Mouse (Mus musculus) granulocyte monocyte progenitor cell, adult 5-6 weeks (primary cell): ENCODE results near the gene Pank2. TPM values are rescaled to one million over a fixed set of nuclear protein-coding genes. Genes with fewer than 3 reads are reported as not detected.
"Not testable (repeated sequence)": the region's sequence is repeated elsewhere in the genome, so short reads cannot be mapped to it uniquely, and the experiment has no call there.

ENCODE experiments used
- ATAC-seq: replicated peaks from 2 replicates; pipeline ENCODE4 v1.8.0; 2016; ENCODE audit warnings: mild to moderate bottlenecking, moderate TSS enrichment, inconsistent platforms; ENCODE audit not compliant: poor library complexity, severe bottlenecking
- total RNA-seq, 2 experiments: library from RNA; stranded (forward) in 1 of 2; stranded (reverse) in 1 of 2; fragments of 200-712, 200-1000 nt in 1 of 2; fragments of >200 nt in 1 of 2; fragmentation: Nextera tagmentation in 1 of 2; gene quantifications; 2 replicates each; pipeline ENCODE4 v1.2.3; 2014 to 2017

Gene Pank2
- total RNA-seq (2014; fragmentation: Nextera tagmentation), result 34.6 and 48.4 TPM in 2 replicates
- 39.3 and 41.8 TPM in 2 replicates for total RNA-seq (2017)

- peak; percentile 92 for ATAC-seq
These were observed at the start of gene Pank2 for GRCm38 (mm10) chr2:131262213-131262672. Pank2 (plus strand) TSS chr2:131262495.

DNA sequence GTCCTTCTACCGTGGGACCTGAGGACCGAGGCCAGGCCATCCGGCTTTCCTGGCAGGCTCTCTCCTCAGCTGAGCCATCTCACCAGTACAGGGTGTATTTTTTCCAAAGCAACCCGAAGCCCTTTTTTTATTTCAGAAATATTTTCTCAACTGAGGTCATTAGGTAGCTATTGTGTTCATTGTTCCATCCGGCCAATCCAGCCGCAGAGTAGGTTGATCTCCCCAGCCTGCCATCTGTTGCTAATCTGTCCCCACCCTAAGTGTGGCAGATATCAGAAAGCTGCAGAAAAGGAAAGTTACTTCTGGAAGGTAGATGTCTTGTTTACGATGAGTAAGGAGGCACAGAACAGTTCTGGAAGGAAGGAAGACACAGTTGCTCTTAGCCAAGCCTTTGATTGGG is 48.5 kb upstream of the Pank2 start:
- ATAC-seq, result no peak

DNA sequence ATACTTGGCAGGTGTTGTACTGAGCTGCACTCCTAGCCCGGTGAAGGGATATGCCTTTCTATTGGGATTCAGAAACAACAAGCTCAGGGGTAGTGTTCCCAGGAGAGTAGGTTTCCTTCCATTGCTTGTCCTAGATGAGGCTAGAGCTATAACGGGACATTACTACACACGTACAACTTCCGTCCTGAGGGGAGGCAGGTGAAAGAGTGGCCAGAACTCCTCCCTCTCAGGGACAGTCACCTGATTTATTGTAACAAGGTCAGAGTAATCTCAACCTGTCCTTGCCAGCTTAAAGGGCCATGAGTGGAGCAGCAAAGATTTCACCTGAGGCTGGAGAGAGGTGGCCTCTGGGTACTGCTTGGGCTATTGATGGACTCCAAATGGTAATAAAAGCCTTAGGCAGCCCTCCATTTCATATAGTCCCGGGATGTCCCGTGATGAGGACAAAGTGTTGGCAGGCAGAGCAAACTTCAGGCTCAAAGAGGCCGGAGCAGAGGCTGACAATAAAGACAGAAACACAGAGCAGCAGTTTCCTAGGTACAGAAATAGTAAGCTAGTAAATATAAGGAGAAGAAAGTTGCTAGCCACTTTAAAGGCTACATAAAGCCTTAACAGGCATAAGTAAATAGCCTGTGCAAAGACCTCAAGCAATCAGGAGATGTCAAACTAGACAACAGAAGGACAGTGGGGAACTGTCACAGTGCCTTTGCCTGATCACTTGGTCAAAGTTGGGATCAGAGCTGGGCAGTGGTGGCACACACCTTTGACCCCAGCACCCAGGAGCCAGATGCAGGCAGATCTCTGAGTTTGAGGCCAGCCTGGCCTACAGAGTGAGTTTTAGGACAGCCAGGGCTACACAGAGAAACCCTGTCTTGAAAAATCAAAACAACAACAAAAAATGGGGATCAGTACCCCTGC is 46.1 kb upstream of the Pank2 start:
- no peak for ATAC-seq

DNA sequence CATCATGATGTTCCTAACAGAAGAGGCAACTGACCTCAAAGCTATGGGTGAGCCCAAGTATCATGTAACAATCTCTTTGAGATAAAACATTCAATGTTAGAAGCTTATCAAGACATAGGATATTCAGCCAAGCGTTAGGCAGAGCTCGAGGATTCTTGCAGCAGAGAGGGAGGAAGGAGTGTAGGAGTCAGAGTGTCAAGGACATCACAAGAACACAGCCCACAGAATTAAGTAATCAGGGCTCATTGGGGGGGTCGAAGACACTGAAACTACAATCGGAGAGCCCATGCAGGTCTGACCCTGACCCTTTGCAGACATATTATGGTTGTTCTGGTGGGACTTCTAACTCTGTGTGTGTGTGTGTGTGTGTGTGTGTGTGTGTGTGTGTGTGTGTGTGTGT is 42.3 kb upstream of the Pank2 start:
- ATAC-seq, result peak; percentile 37; the same call in 1 of the 2 replicates

- no peak for ATAC-seq
These were observed 40.3 kb upstream of the Pank2 start for GRCm38 (mm10) chr2:131221853-131222515.

DNA sequence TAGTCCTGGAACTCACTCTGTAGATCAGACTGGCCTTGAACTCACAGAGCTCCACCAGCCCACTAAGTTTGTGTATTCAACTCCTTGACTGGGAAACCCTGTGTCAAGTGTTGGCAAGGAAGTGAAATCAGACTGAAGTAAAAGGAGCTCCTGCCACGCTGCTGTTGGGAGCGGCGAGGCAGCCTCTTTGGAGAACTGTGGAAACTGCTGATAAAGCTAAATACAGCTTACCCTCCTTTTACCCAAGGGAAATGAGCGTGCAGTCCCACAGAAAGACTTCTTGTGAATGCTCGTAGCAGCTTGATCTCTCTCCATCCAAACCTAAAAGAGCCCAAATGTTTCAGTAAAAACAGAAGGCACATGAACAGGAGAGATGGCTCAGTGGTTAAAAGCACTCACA is 39.7 kb upstream of the Pank2 start:
- ATAC-seq, result 0 out of 2 replicates have a peak, but pooled peaks have one; percentile 22

DNA sequence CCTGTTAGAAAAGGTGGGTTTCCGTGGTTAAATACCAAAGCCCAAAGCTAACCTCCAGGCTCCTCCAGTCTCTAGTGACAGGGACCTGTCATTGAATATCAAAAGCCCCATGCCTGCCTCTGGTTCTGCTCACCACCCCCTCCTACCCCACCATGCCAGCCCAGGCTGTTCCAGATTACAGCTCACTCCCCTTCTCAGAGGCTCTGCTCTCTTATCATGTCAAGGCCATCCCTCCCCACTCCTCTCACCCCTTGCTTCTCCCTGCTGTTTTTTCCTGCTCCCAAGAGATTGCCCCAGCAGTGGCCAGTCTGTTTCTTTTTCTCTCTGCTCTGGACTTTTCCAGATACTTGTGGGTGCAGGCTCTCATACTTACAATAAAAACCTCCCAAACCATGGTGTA is 38.7 kb upstream of the Pank2 start:
- no peak for ATAC-seq

DNA sequence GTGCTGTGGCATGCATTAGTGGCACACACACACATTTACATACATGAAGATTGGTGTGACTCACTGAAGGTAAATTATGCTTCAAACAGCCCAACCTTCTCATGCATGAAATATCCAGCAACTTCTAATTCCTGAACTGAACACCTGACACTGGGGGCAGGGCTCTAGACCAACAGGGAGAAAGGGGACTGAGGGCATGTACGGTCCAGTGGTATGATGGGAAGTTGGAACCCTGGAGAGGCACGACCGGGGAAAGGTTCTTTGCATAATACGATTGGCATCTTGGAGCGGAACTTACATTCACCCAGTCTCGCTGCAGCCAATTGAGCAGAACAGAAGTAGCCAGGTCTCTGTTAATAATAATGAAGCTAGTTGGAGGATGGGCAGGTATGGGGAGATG is 37.1 kb upstream of the Pank2 start:
- ATAC-seq, result no peak

GRCm38 (mm10) chr2:131226669-131227068 is 35.6 kb upstream of the Pank2 start:
- ATAC-seq, result not testable (repeated sequence)

DNA sequence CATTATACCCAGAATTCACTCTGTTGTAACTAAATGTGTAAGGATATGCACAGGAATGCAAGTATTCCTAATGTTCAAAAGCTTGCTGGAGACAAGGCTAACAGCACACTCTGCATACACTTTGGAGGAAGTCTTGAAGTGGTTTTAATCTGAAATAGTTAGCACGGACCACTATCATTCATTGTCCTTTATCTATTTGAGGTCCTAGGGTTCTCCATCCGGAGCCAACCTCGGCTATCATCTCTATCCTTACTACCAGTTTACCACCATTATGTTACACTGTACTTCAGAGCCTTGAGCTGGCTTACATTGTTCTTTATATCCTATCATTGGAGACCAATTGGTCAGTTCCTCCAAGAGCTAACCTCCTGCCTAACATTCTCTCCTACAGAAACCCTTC is 35.1 kb upstream of the Pank2 start:
- ATAC-seq, result no peak

- ATAC-seq, result peak; percentile 11; the same call in 1 of the 2 replicates
These were observed 29.7 kb upstream of the Pank2 start for GRCm38 (mm10) chr2:131232558-131232957.

- peak; percentile 95 for ATAC-seq
These were observed 28.8 kb upstream of the Pank2 start, which contains the start of gene Mavs for GRCm38 (mm10) chr2:131233307-131234126. Mavs (plus strand) TSS chr2:131234063.

- peak; percentile 8; the same call in 1 of the 2 replicates for ATAC-seq
These were observed 28.1 kb upstream of the Pank2 start for GRCm38 (mm10) chr2:131234127-131234650.

DNA sequence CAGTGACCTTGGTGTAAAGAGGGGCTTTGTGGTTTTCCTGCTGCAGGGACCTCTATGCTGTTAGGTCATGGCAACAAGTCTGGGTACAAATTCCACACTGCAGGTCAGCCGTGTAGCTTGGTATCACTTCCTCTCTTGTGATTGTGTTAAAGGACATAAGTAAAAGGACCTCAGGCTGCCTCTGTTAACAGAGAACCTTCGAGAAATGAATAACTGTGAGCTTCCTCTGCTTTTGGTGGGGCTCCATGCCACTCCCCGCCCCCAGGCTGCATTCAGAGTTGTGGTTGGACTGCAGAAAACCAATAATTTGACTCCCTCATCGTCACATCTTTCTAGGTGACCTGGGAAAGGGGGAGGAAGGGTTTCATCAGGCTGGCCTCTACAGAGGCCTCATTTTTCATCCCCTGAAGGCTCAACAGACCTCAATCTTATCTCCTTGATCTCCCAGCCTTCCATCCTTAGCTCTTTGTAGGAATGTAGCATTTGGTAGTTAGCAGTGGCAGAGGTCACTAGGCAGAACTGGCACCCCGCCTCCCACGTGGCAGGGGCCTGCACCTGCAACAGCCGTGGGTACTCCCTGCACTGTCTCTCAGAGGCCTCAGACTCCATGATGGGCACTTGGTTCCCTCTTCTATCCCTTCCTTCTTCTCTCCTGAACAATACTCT is 27.2 kb upstream of the Pank2 start:
- ATAC-seq, result peak; percentile 57

DNA sequence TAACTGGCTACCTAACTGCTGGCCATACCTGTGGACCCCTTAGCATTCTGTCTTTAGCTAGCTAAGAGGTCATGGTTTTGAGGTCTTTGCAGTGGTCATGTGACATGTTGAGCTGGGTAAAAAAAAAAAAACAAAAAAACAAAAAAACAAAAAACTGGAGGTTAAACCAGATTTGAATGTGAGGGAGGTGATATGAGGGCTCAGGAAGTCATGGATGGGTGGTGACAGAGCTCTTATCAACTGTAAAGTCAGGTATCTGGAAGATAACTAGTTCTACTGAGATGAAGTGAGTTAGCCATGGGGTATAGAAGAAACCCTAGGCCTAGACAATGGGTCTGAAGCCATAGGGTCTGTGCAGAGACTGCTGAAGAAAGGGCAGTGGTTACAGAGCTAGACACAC is 20.1 kb upstream of the Pank2 start:
- no peak for ATAC-seq

- no peak for ATAC-seq
These were observed 19.4 kb upstream of the Pank2 start for GRCm38 (mm10) chr2:131242929-131243328.

DNA sequence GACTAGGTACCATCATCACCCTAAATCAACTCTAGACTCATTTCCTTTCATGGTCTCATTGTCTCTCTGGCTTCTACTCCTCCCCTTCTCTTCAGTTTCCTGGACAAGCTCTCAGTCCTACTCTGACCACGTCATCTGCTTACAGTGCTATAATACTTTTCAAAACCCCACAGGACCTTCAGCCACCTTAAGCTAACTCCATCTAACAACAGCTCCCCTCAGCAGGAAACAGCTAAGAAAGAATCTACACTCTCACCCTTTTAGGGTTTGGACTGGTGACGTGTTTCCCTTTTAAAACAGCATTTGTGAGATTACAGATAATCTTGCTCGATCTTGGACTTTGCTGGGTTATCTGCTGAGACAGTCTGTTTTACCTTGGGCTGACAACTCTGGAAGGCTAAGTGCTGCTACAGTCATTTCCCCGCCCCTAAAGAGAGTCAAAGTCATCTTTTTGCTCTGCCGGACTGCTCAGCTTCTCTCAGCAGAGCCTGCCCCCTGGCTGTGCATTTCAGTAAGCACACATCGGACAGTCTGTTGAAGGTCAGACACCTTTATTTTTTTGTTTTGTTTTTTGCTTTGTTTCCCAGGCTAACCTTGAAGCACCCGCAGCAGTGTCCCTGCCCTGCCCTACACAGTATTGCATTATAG is 8.5 kb upstream of the Pank2 start:
- peak; percentile 91 for ATAC-seq

DNA sequence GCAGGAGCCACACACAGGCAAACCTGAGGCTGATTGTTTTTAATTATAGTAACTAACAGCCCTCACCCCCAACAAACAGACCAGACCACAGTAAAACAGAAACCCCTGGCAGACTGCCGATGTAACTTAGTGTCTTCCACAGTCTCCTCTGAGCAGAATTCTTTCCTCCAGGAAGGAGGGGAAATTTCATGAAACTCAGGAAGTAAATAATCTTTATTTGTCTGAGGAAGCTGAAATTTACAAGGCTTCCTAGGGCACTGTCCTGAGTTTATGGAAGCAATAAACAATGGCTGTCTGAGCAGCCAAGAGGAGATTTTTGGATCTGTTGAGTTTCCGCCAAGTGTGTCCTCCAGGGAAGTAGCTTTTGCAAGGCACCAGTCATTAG is 8.0 kb upstream of the Pank2 start:
- ATAC-seq, result no peak

DNA sequence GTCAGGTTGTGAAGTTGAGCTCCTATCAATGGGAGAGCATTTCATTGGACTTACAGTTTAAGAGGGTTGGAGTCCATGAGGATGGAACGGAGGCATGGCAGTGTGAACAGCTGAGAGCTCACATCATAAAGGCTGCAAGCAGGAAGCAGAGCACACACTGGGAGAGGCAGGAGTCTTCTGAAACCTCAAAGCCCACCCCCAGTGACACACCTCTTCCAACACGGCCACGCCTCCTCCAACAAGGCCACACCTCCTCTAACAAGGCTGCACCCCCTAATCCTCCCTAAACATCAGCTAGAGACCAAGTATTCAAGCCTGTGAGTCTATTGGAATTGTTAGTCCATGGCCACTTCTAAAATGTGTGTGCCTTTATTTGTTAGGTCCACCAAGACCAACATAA is 6.6 kb upstream of the Pank2 start:
- ATAC-seq, result peak; percentile 29; the same call in 1 of the 2 replicates
